Mouse (Mus musculus): ENCODE data around the gene Atg101.

- TF ChIP-seq CHD2 (IDR thresholded peaks at IDR 0.05; ENCODE audit: low read depth, low read length): no peak
- TF ChIP-seq ZNF384 (IDR thresholded peaks at IDR 0.05; ENCODE audit: low read depth, low read length): no peak
- no peak for TF ChIP-seq HCFC1 (IDR thresholded peaks at IDR 0.05; ENCODE audit: borderline replicate concordance, insufficient read depth, low read length)
These were observed 36.0 kb downstream of the Atg101 start for GRCm38 (mm10) chr15:101320010-101320617.
